Mouse (Mus musculus): Measurements from ENCODE around the gene Dph3.
A peak's percentile ranks its signal among the peaks of the same experiment; 100 is the strongest.
"Not testable (repeated sequence)": the region's sequence is repeated elsewhere in the genome, so short reads cannot be mapped to it uniquely, and the experiment has no call there.

Gene Dph3

GRCm38 (mm10) chr14:32085486-32086201, at the start of gene Dph3:
Gene Dph3, minus strand, starts transcription at chr14:32085729.
- peak; percentile 100 for DNase-seq

GRCm38 (mm10) chr14:32134293-32134692, 48.8 kb upstream of the Dph3 start:
- DNase-seq: no peak

GRCm38 (mm10) chr14:32131836-32132235, 46.3 kb upstream of the Dph3 start:
- no peak for DNase-seq

GRCm38 (mm10) chr14:32128409-32128808, 42.9 kb upstream of the Dph3 start:
- no peak for DNase-seq

- not testable (repeated sequence) for DNase-seq
Measured at GRCm38 (mm10) chr14:32125256-32125655, 39.7 kb upstream of the Dph3 start.

- no peak for DNase-seq
Measured at GRCm38 (mm10) chr14:32124261-32124660, 38.7 kb upstream of the Dph3 start.

- peak; percentile 49 for DNase-seq
Measured at GRCm38 (mm10) chr14:32121920-32122315, 36.4 kb upstream of the Dph3 start.

- DNase-seq: no peak
Measured at GRCm38 (mm10) chr14:32120940-32121919, 35.7 kb upstream of the Dph3 start.

- not testable (repeated sequence) for DNase-seq
Measured at GRCm38 (mm10) chr14:32112124-32112523, 26.6 kb upstream of the Dph3 start.

- no peak for DNase-seq
Measured at GRCm38 (mm10) chr14:32106911-32107310, 21.4 kb upstream of the Dph3 start.

- DNase-seq: peak; percentile 23
Measured at GRCm38 (mm10) chr14:32105663-32106062, 20.1 kb upstream of the Dph3 start.

- no peak for DNase-seq
Measured at GRCm38 (mm10) chr14:32103556-32103955, 18.0 kb upstream of the Dph3 start.

GRCm38 (mm10) chr14:32098951-32099350, 13.4 kb upstream of the Dph3 start:
- DNase-seq: no peak

- DNase-seq: no peak
Measured at GRCm38 (mm10) chr14:32097691-32098090, 12.2 kb upstream of the Dph3 start.

GRCm38 (mm10) chr14:32096740-32097139, 11.2 kb upstream of the Dph3 start:
- DNase-seq: no peak

- DNase-seq: no peak
Measured at GRCm38 (mm10) chr14:32095646-32096045, 10.1 kb upstream of the Dph3 start.

GRCm38 (mm10) chr14:32093500-32094117, 8.1 kb upstream of the Dph3 start:
- DNase-seq: no peak

- DNase-seq: no peak
Measured at GRCm38 (mm10) chr14:32093018-32093417, 7.5 kb upstream of the Dph3 start.

GRCm38 (mm10) chr14:32091704-32092103, 6.2 kb upstream of the Dph3 start:
- DNase-seq: no peak

GRCm38 (mm10) chr14:32091124-32091523, 5.6 kb upstream of the Dph3 start:
- DNase-seq: no peak

GRCm38 (mm10) chr14:32087584-32088248, 2.2 kb upstream of the Dph3 start:
- not testable (repeated sequence) for DNase-seq

- peak; percentile 9 for DNase-seq
Measured at GRCm38 (mm10) chr14:32086226-32086625, 697 bp upstream of the Dph3 start.
